Mouse (Mus musculus) liver, embryonic 14.5 days (tissue): ENCODE results near the gene Sept11.

ENCODE experiments used
- CTCF ChIP-seq: IDR thresholded peaks from 2 replicates; pipeline ENCODE4 v1.5.1; 2016; ENCODE audit warnings: antibody characterized with exemption, low read depth, control low read depth
- EP300 ChIP-seq: IDR thresholded peaks from 2 replicates; pipeline ENCODE4 v1.6.1; 2016; ENCODE audit warnings: antibody characterized with exemption, low read depth

DNA sequence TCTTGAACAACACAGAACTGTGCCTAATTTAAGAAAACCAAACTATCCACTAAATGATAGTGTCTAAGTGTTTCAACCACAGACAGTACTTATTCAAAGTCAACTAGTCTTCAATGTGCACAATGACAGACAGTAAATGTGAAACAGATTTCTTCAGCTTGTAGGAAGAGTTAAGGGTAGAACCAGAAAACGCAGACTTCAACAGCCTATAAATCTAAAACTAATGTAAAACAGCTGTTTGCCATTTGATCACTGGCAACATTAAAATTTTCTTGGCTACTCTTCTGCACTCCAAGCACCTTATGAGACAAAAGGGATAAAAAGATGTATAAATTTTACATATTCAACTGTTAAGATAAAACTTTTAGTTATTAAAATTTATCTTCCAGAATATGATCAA is 107.9 kb downstream of the Sept11 start:
- no peak for TF ChIP-seq CTCF
- TF ChIP-seq EP300: no peak
